Mouse (Mus musculus): Measurements from ENCODE around the gene Rapgefl1. TPM values are rescaled to one million over a fixed set of nuclear protein-coding genes. Genes with fewer than 3 reads are reported as not detected.
"Not testable (repeated sequence)": the region's sequence is repeated elsewhere in the genome, so short reads cannot be mapped to it uniquely, and the experiment has no call there.

Rapgefl1 gene
- polyA plus RNA-seq, 1 experiment from 2014 or later = 4.1 TPM

GRCm38 (mm10) chr11:98795714-98796514 lies 40.7 kb upstream of the Rapgefl1 start:
- Histone ChIP-seq H3K4me1 (peaks cover 39% of the 10 kb centered on the region), H3K9ac (peak overlapping the region; percentile 100), H3K4me2 (replicated peaks) (peak overlapping the region; percentile 98), H3K27me3 (no peaks in the 10 kb centered on the region), H3K9me3 (replicated peaks) (no peaks in the 10 kb centered on the region), H3K4me3 (peak overlapping the region; percentile 100), H3K36me3 (peaks cover 22% of the 10 kb centered on the region), H3K27ac (peak overlapping the region; percentile 100)
- peak; percentile 53 for ATAC-seq (ENCODE audit: low FRiP score)
- 1% methylated on average over 66 of the region's 74 CpGs for WGBS

GRCm38 (mm10) chr11:98796515-98797216 lies 39.9 kb upstream of the Rapgefl1 start:
- Histone ChIP-seq H3K4me3 (peak overlapping the region; percentile 100), H3K9ac (peak overlapping the region; percentile 100), H3K27ac (peak overlapping the region; percentile 100), H3K36me3 (peaks cover 29% of the 10 kb centered on the region), H3K9me3 (replicated peaks) (no peaks in the 10 kb centered on the region), H3K27me3 (no peaks in the 10 kb centered on the region), H3K4me1 (peaks cover 39% of the 10 kb centered on the region), H3K4me2 (replicated peaks) (peak overlapping the region; percentile 98)
- 5% methylated on average over 23 of the region's 23 CpGs for WGBS
- ATAC-seq (ENCODE audit: low FRiP score) = peak; percentile 72

- ATAC-seq (ENCODE audit: low FRiP score) = no peak
- Histone ChIP-seq H3K4me1 (peaks cover 36% of the 10 kb centered on the region), H3K27ac (peak overlapping the region; percentile 26; the same call in 1 of the 2 replicates), H3K9me3 (replicated peaks) (no peaks in the 10 kb centered on the region), H3K36me3 (peaks cover 36% of the 10 kb centered on the region), H3K4me3 (peak overlapping the region; percentile 100), H3K27me3 (no peaks in the 10 kb centered on the region), H3K9ac (peak overlapping the region; percentile 100), H3K4me2 (replicated peaks) (peak overlapping the region; percentile 98)
- WGBS = 19% methylated on average over 5 of the region's 5 CpGs
Measured at GRCm38 (mm10) chr11:98797306-98797705, 39.3 kb upstream of the Rapgefl1 start.

GRCm38 (mm10) chr11:98797909-98798308 lies 38.7 kb upstream of the Rapgefl1 start:
- Histone ChIP-seq H3K9me3 (replicated peaks) (no peaks in the 10 kb centered on the region), H3K9ac (peak overlapping the region; percentile 100), H3K4me3 (peak overlapping the region; percentile 100), H3K4me2 (replicated peaks) (peak overlapping the region; percentile 98), H3K4me1 (peaks cover 32% of the 10 kb centered on the region), H3K36me3 (peaks cover 42% of the 10 kb centered on the region), H3K27me3 (no peaks in the 10 kb centered on the region), H3K27ac (peak overlapping the region; percentile 26; the same call in 1 of the 2 replicates)
- 56% methylated on average over 4 of the region's 4 CpGs for WGBS
- ATAC-seq (ENCODE audit: low FRiP score) = no peak

GRCm38 (mm10) chr11:98804605-98805004 lies 32.0 kb upstream of the Rapgefl1 start, which contains the start of gene Casc3:
Gene Casc3, plus strand, starts transcription at chr11:98804905.
- ATAC-seq (ENCODE audit: low FRiP score) = no peak
- H3K36me3 ChIP-seq = peaks cover 80% of the 10 kb centered on the region
- 92% methylated on average over 5 of the region's 5 CpGs for WGBS

GRCm38 (mm10) chr11:98808417-98808816 lies 28.2 kb upstream of the Rapgefl1 start:
- Histone ChIP-seq H3K27me3 (no peaks in the 10 kb centered on the region), H3K27ac (peak overlapping the region; percentile 99; the same call in 1 of the 2 replicates), H3K9me3 (replicated peaks) (no peaks in the 10 kb centered on the region), H3K36me3 (peaks cover 58% of the 10 kb centered on the region), H3K9ac (no peak overlapping the region), H3K4me3 (no peak overlapping the region), H3K4me1 (peaks cover 20% of the 10 kb centered on the region), H3K4me2 (replicated peaks) (peak overlapping the region; percentile 51; the same call in 1 of the 2 replicates)
- no peak for ATAC-seq (ENCODE audit: low FRiP score)
- WGBS = 79% methylated on average over 2 of the region's 2 CpGs

More at GRCm38 (mm10) chr11:98804605-98805004, 32.0 kb upstream of the Rapgefl1 start, which contains the start of gene Casc3:
- H3K4me1 ChIP-seq = peaks cover 4% of the 10 kb centered on the region
- no peaks in the 10 kb centered on the region for H3K9me3 ChIP-seq (replicated peaks)
- H3K9ac ChIP-seq = no peak within 1 kb of the TSS
- H3K27ac ChIP-seq = no peak within 1 kb of the TSS
- H3K4me2 ChIP-seq (replicated peaks) = no peak within 1 kb of the TSS
- H3K27me3 ChIP-seq = no peaks in the 10 kb centered on the region
- H3K4me3 ChIP-seq = no peak within 1 kb of the TSS

- Histone ChIP-seq H3K36me3 (peaks cover 58% of the 10 kb centered on the region), H3K4me1 (peaks cover 20% of the 10 kb centered on the region), H3K4me3 (peak overlapping the region; percentile 94), H3K9ac (peak overlapping the region; percentile 94), H3K27ac (peak overlapping the region; percentile 99), H3K4me2 (replicated peaks) (peak overlapping the region; percentile 80), H3K9me3 (replicated peaks) (no peaks in the 10 kb centered on the region), H3K27me3 (no peaks in the 10 kb centered on the region)
- WGBS = under 1% methylated on average over 73 of the region's 84 CpGs
- ATAC-seq (ENCODE audit: low FRiP score) = peak; percentile 99
Measured at GRCm38 (mm10) chr11:98809457-98810290, 26.9 kb upstream of the Rapgefl1 start.

- Histone ChIP-seq H3K9ac (peak overlapping the region; percentile 94), H3K27me3 (no peaks in the 10 kb centered on the region), H3K4me3 (peak overlapping the region; percentile 94), H3K4me2 (replicated peaks) (peak overlapping the region; percentile 80), H3K27ac (0 out of 2 replicates have a peak overlapping the region, but pooled peaks have one; percentile 99), H3K9me3 (replicated peaks) (no peaks in the 10 kb centered on the region), H3K4me1 (peaks cover 20% of the 10 kb centered on the region), H3K36me3 (peaks cover 53% of the 10 kb centered on the region)
- 80% methylated on average over 7 of the region's 7 CpGs for WGBS
- ATAC-seq (ENCODE audit: low FRiP score) = no peak
Measured at GRCm38 (mm10) chr11:98810686-98811085, 25.9 kb upstream of the Rapgefl1 start.

- Histone ChIP-seq H3K4me3 (no peak overlapping the region), H3K36me3 (peaks cover 88% of the 10 kb centered on the region)
Measured at GRCm38 (mm10) chr11:98816706-98817239, 19.8 kb upstream of the Rapgefl1 start.

GRCm38 (mm10) chr11:98820968-98821367 lies 15.6 kb upstream of the Rapgefl1 start:
- Histone ChIP-seq H3K4me3 (no peak overlapping the region), H3K9me3 (replicated peaks) (no peaks in the 10 kb centered on the region), H3K27ac (no peak overlapping the region), H3K4me1 (no peaks in the 10 kb centered on the region), H3K9ac (no peak overlapping the region), H3K27me3 (no peaks in the 10 kb centered on the region), H3K4me2 (replicated peaks) (no peak overlapping the region), H3K36me3 (peaks cover 93% of the 10 kb centered on the region)
- WGBS = 96% methylated on average over 5 of the region's 5 CpGs
- no peak for ATAC-seq (ENCODE audit: low FRiP score)

More at GRCm38 (mm10) chr11:98816706-98817239, 19.8 kb upstream of the Rapgefl1 start:
- Histone ChIP-seq H3K4me2 (replicated peaks) (no peak overlapping the region), H3K27ac (no peak overlapping the region), H3K4me1 (peaks cover 3% of the 10 kb centered on the region; the same call in 1 of the 2 replicates), H3K27me3 (no peaks in the 10 kb centered on the region), H3K9me3 (replicated peaks) (no peaks in the 10 kb centered on the region), H3K9ac (no peak overlapping the region)
- 97% methylated on average over 1 of the region's 1 CpGs for WGBS
- no peak for ATAC-seq (ENCODE audit: low FRiP score)

GRCm38 (mm10) chr11:98826071-98826470 lies 10.5 kb upstream of the Rapgefl1 start:
- not testable (repeated sequence) for ATAC-seq (ENCODE audit: low FRiP score); H3K9ac ChIP-seq; H3K27ac ChIP-seq; H3K9me3 ChIP-seq (replicated peaks); H3K27me3 ChIP-seq; H3K4me3 ChIP-seq; H3K4me2 ChIP-seq (replicated peaks); H3K4me1 ChIP-seq
- WGBS = 100% methylated on average over 2 of the region's 2 CpGs
- peaks cover 85% of the 10 kb centered on the region for H3K36me3 ChIP-seq

Data from hindbrain, embryonic 12.5 days (tissue).